Mouse (Mus musculus): ENCODE measurements around the gene Fbxl17. TPM values are rescaled to one million over a fixed set of nuclear protein-coding genes. Genes with fewer than 3 reads are reported as not detected.

The Fbxl17 gene
- polyA plus RNA-seq, 1 experiment from 2014 or later: 8.9 TPM

- Histone ChIP-seq H3K4me1 (ENCODE audit: control insufficient read depth, insufficient read depth, low read length) (peaks cover 12% of the 10 kb centered on the region), H3K9me3 (replicated peaks; ENCODE audit: control insufficient read depth, low read length) (no peaks in the 10 kb centered on the region), H3K27me3 (replicated peaks; ENCODE audit: control insufficient read depth, insufficient read depth, low read length) (no peaks in the 10 kb centered on the region), H3K36me3 (ENCODE audit: control insufficient read depth, insufficient read depth, low read length) (no peaks in the 10 kb centered on the region), H3K4me3 (ENCODE audit: low read depth, low read length) (no peak overlapping the region), H3K4me2 (ENCODE audit: low read length) (peak overlapping the region; percentile 33; the same call in 1 of the 2 replicates), H3K27ac (ENCODE audit: low read depth, low read length) (no peak overlapping the region), H3K9ac (ENCODE audit: low read length) (no peak overlapping the region)
- ATAC-seq: 0 out of 2 replicates have a peak, but pooled peaks have one; percentile 26
- DNase-seq (ENCODE audit: low spot score): no peak
- WGBS: 30% methylated on average over 10 of the region's 10 CpGs
These were observed 314.8 kb downstream of the Fbxl17 start for GRCm38 (mm10) chr17:63184844-63185504.

- H3K4me3 ChIP-seq (ENCODE audit: low read depth, low read length): no peak overlapping the region
- H3K4me1 ChIP-seq (ENCODE audit: control insufficient read depth, insufficient read depth, low read length): peaks cover 12% of the 10 kb centered on the region
- no peak overlapping the region for H3K27ac ChIP-seq (ENCODE audit: low read depth, low read length)
- H3K36me3 ChIP-seq (ENCODE audit: control insufficient read depth, insufficient read depth, low read length): no peaks in the 10 kb centered on the region
- DNase-seq (ENCODE audit: low spot score): no peak
- no peaks in the 10 kb centered on the region for H3K27me3 ChIP-seq (replicated peaks; ENCODE audit: control insufficient read depth, insufficient read depth, low read length)
- ATAC-seq: no peak
- 60% methylated on average over 3 of the region's 3 CpGs for WGBS
- H3K9ac ChIP-seq (ENCODE audit: low read length): no peak overlapping the region
- no peak overlapping the region for H3K4me2 ChIP-seq (ENCODE audit: low read length)
- no peaks in the 10 kb centered on the region for H3K9me3 ChIP-seq (replicated peaks; ENCODE audit: control insufficient read depth, low read length)
These were observed 316.4 kb downstream of the Fbxl17 start for GRCm38 (mm10) chr17:63183431-63183830.

- Histone ChIP-seq H3K36me3 (ENCODE audit: control insufficient read depth, insufficient read depth, low read length) (no peaks in the 10 kb centered on the region), H3K27ac (ENCODE audit: low read depth, low read length) (no peak overlapping the region), H3K4me3 (ENCODE audit: low read depth, low read length) (no peak overlapping the region), H3K9ac (ENCODE audit: low read length) (no peak overlapping the region), H3K4me1 (ENCODE audit: control insufficient read depth, insufficient read depth, low read length) (peaks cover 12% of the 10 kb centered on the region), H3K27me3 (replicated peaks; ENCODE audit: control insufficient read depth, insufficient read depth, low read length) (no peaks in the 10 kb centered on the region), H3K9me3 (replicated peaks; ENCODE audit: control insufficient read depth, low read length) (no peaks in the 10 kb centered on the region), H3K4me2 (ENCODE audit: low read length) (no peak overlapping the region)
- DNase-seq (ENCODE audit: low spot score) (no peak), ATAC-seq (no peak)
- WGBS: 82% methylated on average over 5 of the region's 5 CpGs
These were observed 318.2 kb downstream of the Fbxl17 start for GRCm38 (mm10) chr17:63181661-63182060.

- ATAC-seq (no peak), DNase-seq (ENCODE audit: low spot score) (no peak)
- no peak overlapping the region for H3K27ac ChIP-seq (ENCODE audit: low read depth, low read length)
- 88% methylated on average over 3 of the region's 3 CpGs for WGBS
- no peak overlapping the region for H3K9ac ChIP-seq (ENCODE audit: low read length)
- H3K4me2 ChIP-seq (ENCODE audit: low read length): no peak overlapping the region
- H3K4me1 ChIP-seq (ENCODE audit: control insufficient read depth, insufficient read depth, low read length): peaks cover 3% of the 10 kb centered on the region; the same call in 1 of the 2 replicates
- H3K9me3 ChIP-seq (replicated peaks; ENCODE audit: control insufficient read depth, low read length): no peaks in the 10 kb centered on the region
- peaks cover 3% of the 10 kb centered on the region; the same call in 1 of the 2 replicates for H3K27me3 ChIP-seq (replicated peaks; ENCODE audit: control insufficient read depth, insufficient read depth, low read length)
- H3K36me3 ChIP-seq (ENCODE audit: control insufficient read depth, insufficient read depth, low read length): no peaks in the 10 kb centered on the region
- no peak overlapping the region for H3K4me3 ChIP-seq (ENCODE audit: low read depth, low read length)
These were observed 319.8 kb downstream of the Fbxl17 start for GRCm38 (mm10) chr17:63180042-63180441.

GRCm38 (mm10) chr17:63178331-63178730, 321.5 kb downstream of the Fbxl17 start:
- Histone ChIP-seq H3K9ac (ENCODE audit: low read length) (no peak overlapping the region), H3K27ac (ENCODE audit: low read depth, low read length) (no peak overlapping the region), H3K36me3 (ENCODE audit: control insufficient read depth, insufficient read depth, low read length) (no peaks in the 10 kb centered on the region), H3K4me3 (ENCODE audit: low read depth, low read length) (no peak overlapping the region), H3K4me1 (ENCODE audit: control insufficient read depth, insufficient read depth, low read length) (no peaks in the 10 kb centered on the region), H3K27me3 (replicated peaks; ENCODE audit: control insufficient read depth, insufficient read depth, low read length) (peaks cover 6% of the 10 kb centered on the region; the same call in 1 of the 2 replicates), H3K4me2 (ENCODE audit: low read length) (no peak overlapping the region), H3K9me3 (replicated peaks; ENCODE audit: control insufficient read depth, low read length) (no peaks in the 10 kb centered on the region)
- ATAC-seq (no peak), DNase-seq (ENCODE audit: low spot score) (no peak)
- 95% methylated on average over 2 of the region's 2 CpGs for WGBS

- Histone ChIP-seq H3K36me3 (ENCODE audit: control insufficient read depth, insufficient read depth, low read length) (no peaks in the 10 kb centered on the region), H3K9ac (ENCODE audit: low read length) (no peak overlapping the region), H3K4me2 (ENCODE audit: low read length) (no peak overlapping the region), H3K4me1 (ENCODE audit: control insufficient read depth, insufficient read depth, low read length) (peaks cover 15% of the 10 kb centered on the region), H3K27ac (ENCODE audit: low read depth, low read length) (no peak overlapping the region), H3K4me3 (ENCODE audit: low read depth, low read length) (no peak overlapping the region), H3K9me3 (replicated peaks; ENCODE audit: control insufficient read depth, low read length) (no peaks in the 10 kb centered on the region), H3K27me3 (replicated peaks; ENCODE audit: control insufficient read depth, insufficient read depth, low read length) (peaks cover 6% of the 10 kb centered on the region; the same call in 1 of the 2 replicates)
- DNase-seq (ENCODE audit: low spot score) (no peak), ATAC-seq (no peak)
- 36% methylated on average over 5 of the region's 5 CpGs for WGBS
These were observed 323.4 kb downstream of the Fbxl17 start for GRCm38 (mm10) chr17:63176411-63176810.

GRCm38 (mm10) chr17:63172697-63173096, 327.1 kb downstream of the Fbxl17 start:
- Histone ChIP-seq H3K27me3 (replicated peaks; ENCODE audit: control insufficient read depth, insufficient read depth, low read length) (peaks cover 6% of the 10 kb centered on the region; the same call in 1 of the 2 replicates), H3K4me2 (ENCODE audit: low read length) (no peak overlapping the region), H3K9ac (ENCODE audit: low read length) (no peak overlapping the region), H3K4me1 (ENCODE audit: control insufficient read depth, insufficient read depth, low read length) (peaks cover 17% of the 10 kb centered on the region), H3K27ac (ENCODE audit: low read depth, low read length) (no peak overlapping the region), H3K4me3 (ENCODE audit: low read depth, low read length) (no peak overlapping the region), H3K36me3 (ENCODE audit: control insufficient read depth, insufficient read depth, low read length) (no peaks in the 10 kb centered on the region), H3K9me3 (replicated peaks; ENCODE audit: control insufficient read depth, low read length) (no peaks in the 10 kb centered on the region)
- 6% methylated on average over 1 of the region's 1 CpGs for WGBS
- DNase-seq (ENCODE audit: low spot score) (peak; percentile 28), ATAC-seq (peak; percentile 35)

- H3K27ac ChIP-seq (ENCODE audit: low read depth, low read length): 0 out of 2 replicates have a peak overlapping the region, but pooled peaks have one; percentile 33
- peaks cover 17% of the 10 kb centered on the region for H3K4me1 ChIP-seq (ENCODE audit: control insufficient read depth, insufficient read depth, low read length)
- H3K27me3 ChIP-seq (replicated peaks; ENCODE audit: control insufficient read depth, insufficient read depth, low read length): peaks cover 6% of the 10 kb centered on the region; the same call in 1 of the 2 replicates
- 1% methylated on average over 5 of the region's 5 CpGs for WGBS
- DNase-seq (ENCODE audit: low spot score) (peak; percentile 90), ATAC-seq (peak; percentile 84)
- no peaks in the 10 kb centered on the region for H3K36me3 ChIP-seq (ENCODE audit: control insufficient read depth, insufficient read depth, low read length)
- H3K4me2 ChIP-seq (ENCODE audit: low read length): no peak overlapping the region
- H3K9me3 ChIP-seq (replicated peaks; ENCODE audit: control insufficient read depth, low read length): no peaks in the 10 kb centered on the region
- H3K4me3 ChIP-seq (ENCODE audit: low read depth, low read length): no peak overlapping the region
- H3K9ac ChIP-seq (ENCODE audit: low read length): no peak overlapping the region
These were observed 327.8 kb downstream of the Fbxl17 start for GRCm38 (mm10) chr17:63171890-63172491.

- no peaks in the 10 kb centered on the region for H3K9me3 ChIP-seq (replicated peaks; ENCODE audit: control insufficient read depth, low read length)
- DNase-seq (ENCODE audit: low spot score) (no peak), ATAC-seq (peak; percentile 19; the same call in 1 of the 2 replicates)
- no peak overlapping the region for H3K4me2 ChIP-seq (ENCODE audit: low read length)
- no peak overlapping the region for H3K27ac ChIP-seq (ENCODE audit: low read depth, low read length)
- no peaks in the 10 kb centered on the region for H3K36me3 ChIP-seq (ENCODE audit: control insufficient read depth, insufficient read depth, low read length)
- H3K4me1 ChIP-seq (ENCODE audit: control insufficient read depth, insufficient read depth, low read length): peaks cover 17% of the 10 kb centered on the region
- no peak overlapping the region for H3K4me3 ChIP-seq (ENCODE audit: low read depth, low read length)
- H3K9ac ChIP-seq (ENCODE audit: low read length): no peak overlapping the region
- WGBS: 5% methylated on average over 5 of the region's 5 CpGs
- H3K27me3 ChIP-seq (replicated peaks; ENCODE audit: control insufficient read depth, insufficient read depth, low read length): peaks cover 6% of the 10 kb centered on the region; the same call in 1 of the 2 replicates
These were observed 328.6 kb downstream of the Fbxl17 start for GRCm38 (mm10) chr17:63171264-63171663.
